Mouse (Mus musculus): ENCODE measurements around the gene Cysrt1. TPM values are rescaled to one million over a fixed set of nuclear protein-coding genes. Genes with fewer than 3 reads are reported as not detected.
A peak's percentile ranks its signal among the peaks of the same experiment; 100 is the strongest.

Cysrt1 gene
- polyA plus RNA-seq (2015; fragmentation: Nextera tagmentation; extraction: Ambion mirVana) = 0.61 and 0.75 TPM in 2 replicates

- Histone ChIP-seq H3K27me3 (ENCODE audit: insufficient read depth, low read length) (no peaks in the 10 kb centered on the region), H3K4me3 (replicated peaks; ENCODE audit: low read depth, low read length) (peak within 1 kb of the TSS; percentile 49), H3K9me3 (replicated peaks; ENCODE audit: low read length) (no peaks in the 10 kb centered on the region), H3K4me2 (ENCODE audit: low read length) (peak within 1 kb of the TSS; percentile 92), H3K36me3 (ENCODE audit: insufficient read depth, low read length) (no peaks in the 10 kb centered on the region), H3K4me1 (replicated peaks; ENCODE audit: insufficient read depth, low read length) (peaks cover 20% of the 10 kb centered on the region), H3K27ac (peak within 1 kb of the TSS; percentile 59), H3K9ac (ENCODE audit: low read depth, low read length) (peak within 1 kb of the TSS; percentile 68)
- ATAC-seq (replicated peaks; ENCODE audit: low FRiP score, low read depth) (0 out of 2 replicates have a peak, but pooled peaks have one; percentile 0), DNase-seq (ENCODE audit: low spot score) (no peak)
- no peak for TF ChIP-seq CTCF (IDR thresholded peaks at IDR 0.05; ENCODE audit: low read depth)
- under 1% methylated on average over 45 of the region's 59 CpGs for WGBS
Observed at GRCm38 (mm10) chr2:25242101-25242506, at the start of gene Cysrt1, which contains the start of gene Rnf208. TSS of gene Cysrt1 (minus strand) at chr2:25242452. TSS of gene Rnf208 (plus strand) at chr2:25242255.

- Histone ChIP-seq H3K9me3 (replicated peaks; ENCODE audit: low read length) (no peaks in the 10 kb centered on the region), H3K9ac (ENCODE audit: low read depth, low read length) (0 out of 2 replicates have a peak overlapping the region, but pooled peaks have one; percentile 31), H3K36me3 (ENCODE audit: insufficient read depth, low read length) (no peaks in the 10 kb centered on the region), H3K4me3 (replicated peaks; ENCODE audit: low read depth, low read length) (peak overlapping the region; percentile 33), H3K27ac (no peak overlapping the region), H3K4me1 (replicated peaks; ENCODE audit: insufficient read depth, low read length) (peaks cover 9% of the 10 kb centered on the region; the same call in 1 of the 2 replicates), H3K4me2 (ENCODE audit: low read length) (peak overlapping the region; percentile 58), H3K27me3 (ENCODE audit: insufficient read depth, low read length) (peaks cover 49% of the 10 kb centered on the region)
- no peak for ATAC-seq (replicated peaks; ENCODE audit: low FRiP score, low read depth)
- no peak for DNase-seq (ENCODE audit: low spot score)
- no peak for TF ChIP-seq CTCF (IDR thresholded peaks at IDR 0.05; ENCODE audit: low read depth)
- WGBS = 4% methylated on average over 31 of the region's 32 CpGs
Observed at GRCm38 (mm10) chr2:25291184-25292053, 49.2 kb upstream of the Cysrt1 start.

GRCm38 (mm10) chr2:25290816-25291130 is 48.5 kb upstream of the Cysrt1 start:
- Histone ChIP-seq H3K9me3 (replicated peaks; ENCODE audit: low read length) (no peaks in the 10 kb centered on the region), H3K4me2 (ENCODE audit: low read length) (peak overlapping the region; percentile 46), H3K27ac (no peak overlapping the region), H3K4me3 (replicated peaks; ENCODE audit: low read depth, low read length) (peak overlapping the region; percentile 33; the same call in 1 of the 2 replicates), H3K36me3 (ENCODE audit: insufficient read depth, low read length) (0 out of 2 replicates have a peak, but pooled peaks cover 5% of the 10 kb centered on the region), H3K9ac (ENCODE audit: low read depth, low read length) (no peak overlapping the region), H3K27me3 (ENCODE audit: insufficient read depth, low read length) (peaks cover 49% of the 10 kb centered on the region), H3K4me1 (replicated peaks; ENCODE audit: insufficient read depth, low read length) (peaks cover 9% of the 10 kb centered on the region; the same call in 1 of the 2 replicates)
- no peak for ATAC-seq (replicated peaks; ENCODE audit: low FRiP score, low read depth)
- WGBS = under 1% methylated on average over 18 of the region's 18 CpGs
- TF ChIP-seq CTCF (IDR thresholded peaks at IDR 0.05; ENCODE audit: low read depth) = no peak
- DNase-seq (ENCODE audit: low spot score) = no peak

- peaks cover 12% of the 10 kb centered on the region; the same call in 1 of the 2 replicates for H3K4me1 ChIP-seq (replicated peaks; ENCODE audit: insufficient read depth, low read length)
- WGBS = 2% methylated on average over 54 of the region's 54 CpGs
- peaks cover 49% of the 10 kb centered on the region for H3K27me3 ChIP-seq (ENCODE audit: insufficient read depth, low read length)
- H3K9ac ChIP-seq (ENCODE audit: low read depth, low read length) = no peak overlapping the region
- H3K36me3 ChIP-seq (ENCODE audit: insufficient read depth, low read length) = peaks cover 9% of the 10 kb centered on the region; the same call in 1 of the 2 replicates
- no peak for ATAC-seq (replicated peaks; ENCODE audit: low FRiP score, low read depth)
- peak overlapping the region; percentile 33 for H3K4me3 ChIP-seq (replicated peaks; ENCODE audit: low read depth, low read length)
- peak overlapping the region; percentile 46 for H3K4me2 ChIP-seq (ENCODE audit: low read length)
- DNase-seq (ENCODE audit: low spot score) = no peak
- no peak overlapping the region for H3K27ac ChIP-seq
- no peak for TF ChIP-seq CTCF (IDR thresholded peaks at IDR 0.05; ENCODE audit: low read depth)
- H3K9me3 ChIP-seq (replicated peaks; ENCODE audit: low read length) = no peaks in the 10 kb centered on the region
Observed at GRCm38 (mm10) chr2:25290101-25290815, 48.0 kb upstream of the Cysrt1 start.

- Histone ChIP-seq H3K4me1 (replicated peaks; ENCODE audit: insufficient read depth, low read length) (peaks cover 12% of the 10 kb centered on the region; the same call in 1 of the 2 replicates), H3K36me3 (ENCODE audit: insufficient read depth, low read length) (peaks cover 15% of the 10 kb centered on the region), H3K4me3 (replicated peaks; ENCODE audit: low read depth, low read length) (peak within 1 kb of the TSS; percentile 33), H3K9ac (ENCODE audit: low read depth, low read length) (no peak within 1 kb of the TSS), H3K4me2 (ENCODE audit: low read length) (peak within 1 kb of the TSS; percentile 46), H3K27ac (no peak within 1 kb of the TSS), H3K27me3 (ENCODE audit: insufficient read depth, low read length) (peaks cover 49% of the 10 kb centered on the region), H3K9me3 (replicated peaks; ENCODE audit: low read length) (no peaks in the 10 kb centered on the region)
- no peak for TF ChIP-seq CTCF (IDR thresholded peaks at IDR 0.05; ENCODE audit: low read depth)
- ATAC-seq (replicated peaks; ENCODE audit: low FRiP score, low read depth) = no peak
- WGBS = 5% methylated on average over 11 of the region's 11 CpGs
- DNase-seq (ENCODE audit: low spot score) = no peak
Observed at GRCm38 (mm10) chr2:25289651-25290050, 47.4 kb upstream of the Cysrt1 start, which contains the start of gene Lrrc26. TSS of gene Lrrc26 (plus strand) at chr2:25289915.

All from kidney, postnatal 0 days (tissue).